Comparison of ENCODE assay signal across 11 mouse cellular contexts in the genomic region with DNA sequence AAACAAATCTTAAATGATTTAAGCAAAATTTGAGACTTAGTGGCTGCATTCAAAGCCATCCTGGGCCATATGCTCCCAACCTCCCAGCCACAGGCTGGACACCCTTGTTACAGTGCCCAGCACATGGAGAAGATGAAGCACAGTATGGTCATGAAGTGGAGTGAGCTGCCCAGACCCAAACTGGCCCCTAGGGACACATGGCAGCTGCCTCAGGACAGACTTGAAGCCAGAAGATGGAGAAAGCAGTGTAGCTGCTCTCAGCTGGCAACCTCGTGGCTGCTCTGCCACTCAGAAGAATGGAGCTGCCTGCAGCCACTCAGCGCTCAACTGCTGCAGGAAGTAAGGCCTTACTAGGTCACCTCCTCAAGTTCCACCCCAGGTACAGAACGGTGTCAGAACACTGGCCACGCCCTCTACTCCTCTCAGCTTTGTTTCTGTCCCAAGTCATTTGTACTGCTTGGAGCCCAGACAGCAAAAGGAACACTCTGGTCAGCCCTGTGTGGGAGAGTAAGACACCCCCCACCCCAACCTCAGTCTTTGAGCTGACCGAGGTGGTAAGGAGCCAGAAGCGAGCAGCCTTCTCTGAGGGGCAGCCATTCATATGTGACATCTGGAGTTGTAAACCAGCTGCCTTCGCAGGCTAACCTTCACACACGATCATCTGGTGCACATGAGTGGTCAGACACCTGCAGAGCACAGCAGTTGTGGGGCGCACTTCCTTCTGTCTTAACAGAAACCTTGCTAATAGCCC. TPM values are rescaled to one million over a fixed set of nuclear protein-coding genes. Genes with fewer than 3 reads are reported as not detected.
DNase-seq lines count a peak whose midpoint lies in the region; TF ChIP-seq lines count a peak whose summit lies in the region.
"Had no signal": no experiment of that assay in that cellular context is flagged by ENCODE, and none has a peak within 500 bp of the region (broad histone marks: within the 10 kb centered on the region; RNA-seq: fewer than 3 reads in every experiment).

No protein-coding gene starts in this region.

- no peak for TF ChIP-seq EP300 in heart, adult 2 months (IDR thresholded peaks at IDR 0.05; ENCODE audit: insufficient read depth, low read depth, low read length)

- H3K27me3 ChIP-seq in splenic B cell, adult 2 months (ENCODE audit: control insufficient read depth, insufficient read depth, low read length, poor library complexity, severe bottlenecking), result no peaks in the 10 kb centered on the region
- no peaks in the 10 kb centered on the region for H3K27me3 ChIP-seq in heart, adult 2 months (ENCODE audit: control insufficient read depth, insufficient read depth, low read length)
- H3K27me3 ChIP-seq: liver, embryonic 12.5 days had no signal

- WGBS in bone marrow, adult 2 months, result 50% methylated on average over 9 of the region's 9 CpGs
- 76% methylated on average over 9 of the region's 9 CpGs for whole genome bisulfite sequencing in heart, adult 2 months

- no peak overlapping the region for H3K9ac ChIP-seq in heart, adult 2 months (ENCODE audit: low read depth, low read length)
- H3K9ac ChIP-seq: liver, embryonic 12.5 days had no signal

- peak; percentile 59 for DNase-seq in left cerebral cortex, postnatal 4 days
- DNase-seq in left cerebral cortex, adult 18-20 months (ENCODE audit: low spot score in 2 of 2), result no peak
- peak; percentile 41 for DNase-seq in CD4-positive, CD25-positive, alpha-beta regulatory T cell, adult 2 months (ENCODE audit: low read depth, low spot score)
- peak; percentile 82 for DNase-seq in splenic B cell, adult 2 months (ENCODE audit: low read depth, low spot score)
- DNase-seq in right cerebral cortex, postnatal 36 days (ENCODE audit: low spot score in 2 of 2), result no peak
- DNase-seq in left cerebral cortex, postnatal 10 days (ENCODE audit: extremely low spot score in 1 of 2, low spot score in 2 of 2), result no peak
- no peak for DNase-seq in heart, adult 2 months
- DNase-seq: embryo, embryonic 11 days; gastrocnemius, postnatal 36 days had no signal

- H3K4me3 ChIP-seq in bone marrow, adult 2 months (replicated peaks; ENCODE audit: control insufficient read depth, low read depth, low read length), result no peak overlapping the region
- no peak overlapping the region for H3K4me3 ChIP-seq in heart, adult 2 months
- H3K4me3 ChIP-seq: liver, embryonic 12.5 days had no signal

- H3K27ac ChIP-seq in bone marrow, adult 2 months (ENCODE audit: control insufficient read depth, insufficient read depth, low read depth, low read length, poor library complexity), result peak overlapping the region; percentile 89
- H3K27ac ChIP-seq in heart, adult 2 months, result no peak overlapping the region
- H3K27ac ChIP-seq: liver, embryonic 12.5 days had no signal

- intact Hi-C loops in left cerebral cortex, postnatal 4 days (cut with DNase I), result no loop called here
- intact Hi-C loops in left cerebral cortex, postnatal 10 days (cut with DNase I), result no loop called here
- intact Hi-C loops in heart, adult 2 months (cut with DNase I), result no loop called here

- TF ChIP-seq CTCF in bone marrow, adult 2 months (IDR thresholded peaks at IDR 0.05; ENCODE audit: control insufficient read depth, insufficient read depth, low read length), result no peak
- no peak for TF ChIP-seq CTCF in heart, adult 2 months (IDR thresholded peaks at IDR 0.05)

- H3K4me1 ChIP-seq in bone marrow, adult 2 months (ENCODE audit: control insufficient read depth, insufficient read depth, low read length), result peaks cover 4% of the 10 kb centered on the region
- no peaks in the 10 kb centered on the region for H3K4me1 ChIP-seq in heart, adult 2 months (ENCODE audit: control insufficient read depth, insufficient read depth, low read length)
- H3K4me1 ChIP-seq: liver, embryonic 12.5 days had no signal

- no peaks in the 10 kb centered on the region; the same call in none of the 2 replicates for H3K36me3 ChIP-seq in splenic B cell, adult 2 months (ENCODE audit: control insufficient read depth, insufficient read depth, low read length, poor library complexity, severe bottlenecking)
- H3K36me3 ChIP-seq in heart, adult 2 months (ENCODE audit: control insufficient read depth, insufficient read depth, low read length), result no peaks in the 10 kb centered on the region

- no peak for TF ChIP-seq POLR2A in bone marrow, adult 2 months (IDR thresholded peaks at IDR 0.05; ENCODE audit: borderline replicate concordance, control insufficient read depth, low read depth, low read length)
- TF ChIP-seq POLR2A in heart, adult 2 months (IDR thresholded peaks at IDR 0.05; ENCODE audit: insufficient read depth, low read depth, low read length), result no peak

- H3K79me2 ChIP-seq in heart, adult 2 months (replicated peaks; ENCODE audit: control insufficient read depth, insufficient read depth, low read length), result no peaks in the 10 kb centered on the region

RNA-seq across cellular contexts. Expression of a gene that starts 48.7 kb away (rescaled TPM):
- total RNA-seq in left cerebral cortex, postnatal 4 days (2021), result 1 to 10 TPM; 5.2 to 7.3 TPM
- 1 to 10 TPM; 6.3 to 6.7 TPM for total RNA-seq in left cerebral cortex, adult 18-20 months (2021)
- polyA plus RNA-seq in bone marrow, adult 2 months (2011; ENCODE audit: insufficient read depth, insufficient read length, low replicate concordance, missing spikeins), result 4.1 and 13.5 TPM in 2 replicates
- 10 to 100 TPM in 1 of 2 experiments, 1 to 10 TPM in 1; 9.8 to 11.7 TPM for total RNA-seq in left cerebral cortex, postnatal 10 days (2021)
- 1 to 10 TPM; 4.7 to 6.5 TPM for total RNA-seq in heart, adult 2 months (2021)
- polyA plus RNA-seq in heart, adult 2 months (2012; rRNA removed), result 18.0 and 19.1 TPM in 2 replicates

Comparison
In these comparisons a context has a peak if more than half of its experiments do, and no peak if none do; other contexts are left out.
1. DNase-seq: peak in left cerebral cortex, postnatal 4 days (single experiment), CD4-positive, CD25-positive, alpha-beta regulatory T cell, adult 2 months (single experiment) and splenic B cell, adult 2 months (single experiment); none in left cerebral cortex, adult 18-20 months (0 of 2), right cerebral cortex, postnatal 36 days (0 of 2), left cerebral cortex, postnatal 10 days (0 of 2) and heart, adult 2 months (0 of 2).